Mouse (Mus musculus): ENCODE results near the gene Tbc1d16.

- no peak for TF ChIP-seq CTCF (IDR thresholded peaks at IDR 0.05; ENCODE audit: borderline replicate concordance, extremely low read depth, insufficient read depth, insufficient read length)
- no peak for TF ChIP-seq POLR2A (IDR thresholded peaks at IDR 0.05; ENCODE audit: borderline replicate concordance, extremely low read depth, insufficient read depth, insufficient read length, poor library complexity, severe bottlenecking)
Observed at GRCm38 (mm10) chr11:119267241-119267674, 39.0 kb upstream of the Tbc1d16 start.
